Mouse (Mus musculus): ENCODE measurements around the gene Tatdn3.
"Not testable (repeated sequence)": the region's sequence is repeated elsewhere in the genome, so short reads cannot be mapped to it uniquely, and the experiment has no call there.

Gene Tatdn3

GRCm38 (mm10) chr1:191035649-191036048, 27.1 kb downstream of the Tatdn3 start:
- peak; percentile 89 for DNase-seq (ENCODE audit: low read depth, low spot score)

GRCm38 (mm10) chr1:191030922-191031425, 31.8 kb downstream of the Tatdn3 start:
- DNase-seq (ENCODE audit: low read depth, low spot score) = not testable (repeated sequence)

- DNase-seq (ENCODE audit: low read depth, low spot score) = peak; percentile 46
Observed at GRCm38 (mm10) chr1:191030182-191030581, 32.5 kb downstream of the Tatdn3 start.

GRCm38 (mm10) chr1:191026021-191026713, 36.6 kb downstream of the Tatdn3 start, which contains the start of gene Flvcr1:
Flvcr1 (minus strand) TSS chr1:191026158.
- DNase-seq (ENCODE audit: low read depth, low spot score) = peak; percentile 100

GRCm38 (mm10) chr1:191025016-191026012, 37.4 kb downstream of the Tatdn3 start:
- peak; percentile 60 for DNase-seq (ENCODE audit: low read depth, low spot score)

GRCm38 (mm10) chr1:191023806-191024205, 38.9 kb downstream of the Tatdn3 start:
- DNase-seq (ENCODE audit: low read depth, low spot score) = not testable (repeated sequence)

- no peak for DNase-seq (ENCODE audit: low read depth, low spot score)
Observed at GRCm38 (mm10) chr1:191023140-191023539, 39.6 kb downstream of the Tatdn3 start.

- DNase-seq (ENCODE audit: low read depth, low spot score) = no peak
Observed at GRCm38 (mm10) chr1:191021016-191021415, 41.7 kb downstream of the Tatdn3 start.

GRCm38 (mm10) chr1:191020217-191020924, 42.4 kb downstream of the Tatdn3 start:
- DNase-seq (ENCODE audit: low read depth, low spot score) = no peak

- no peak for DNase-seq (ENCODE audit: low read depth, low spot score)
Observed at GRCm38 (mm10) chr1:191019803-191020202, 42.9 kb downstream of the Tatdn3 start.

- peak; percentile 80 for DNase-seq (ENCODE audit: low read depth, low spot score)
Observed at GRCm38 (mm10) chr1:191014271-191014670, 48.5 kb downstream of the Tatdn3 start.

- peak; percentile 54 for DNase-seq (ENCODE audit: low read depth, low spot score)
Observed at GRCm38 (mm10) chr1:191008707-191009106, 54.0 kb downstream of the Tatdn3 start.

GRCm38 (mm10) chr1:191002201-191002600, 60.5 kb downstream of the Tatdn3 start:
- peak; percentile 32 for DNase-seq (ENCODE audit: low read depth, low spot score)

- no peak for DNase-seq (ENCODE audit: low read depth, low spot score)
Observed at GRCm38 (mm10) chr1:191000686-191001085, 62.0 kb downstream of the Tatdn3 start.

GRCm38 (mm10) chr1:190998027-190998426, 64.7 kb downstream of the Tatdn3 start:
- no peak for DNase-seq (ENCODE audit: low read depth, low spot score)

- no peak for DNase-seq (ENCODE audit: low read depth, low spot score)
Observed at GRCm38 (mm10) chr1:190996346-190996877, 66.3 kb downstream of the Tatdn3 start.

Measured in R1 (cell line).